Mouse (Mus musculus) forebrain, embryonic 16.5 days (tissue): ENCODE results near the gene Zcchc14. TPM values are rescaled to one million over a fixed set of nuclear protein-coding genes. Genes with fewer than 3 reads are reported as not detected.

ENCODE experiments used
- ATAC-seq: fragments of 200-750 bp; cut with Nextera tagmentation; 2 replicates; pipeline ENCODE4 v1.8.0; 2017; ENCODE audit warnings: mild to moderate bottlenecking, moderate library complexity
- H3K27ac ChIP-seq: fragments of 300-500 bp; sonication (generic); 2 replicates; pipeline ENCODE4 v1.5.1; 2014; ENCODE audit warnings: low read length, control low read depth
- H3K27me3 ChIP-seq: fragments of 300-500 bp; sonication (generic); replicated peaks from 2 replicates; pipeline ENCODE4 v1.6.1; 2014; ENCODE audit warnings: low read length; ENCODE audit not compliant: control insufficient read depth, insufficient read depth
- H3K36me3 ChIP-seq: fragments of 300-500 bp; sonication (generic); 2 replicates; pipeline ENCODE4 v1.6.1; 2014; ENCODE audit not compliant: control insufficient read depth, insufficient read depth
- H3K4me1 ChIP-seq: fragments of 300-500 bp; sonication (generic); replicated peaks from 2 replicates; pipeline ENCODE4 v1.6.1; 2014; ENCODE audit warnings: low read length; ENCODE audit not compliant: control insufficient read depth, insufficient read depth
- H3K4me2 ChIP-seq: fragments of 300-500 bp; sonication (generic); 2 replicates; pipeline ENCODE4 v1.6.1; 2014; ENCODE audit warnings: mild to moderate bottlenecking, low read length, control low read depth
- H3K4me3 ChIP-seq: fragments of 300-500 bp; sonication (generic); replicated peaks from 2 replicates; pipeline ENCODE4 v1.5.1; 2014; ENCODE audit warnings: mild to moderate bottlenecking, low read length, control low read depth
- H3K9ac ChIP-seq: fragments of 300-500 bp; sonication (generic); replicated peaks from 2 replicates; pipeline ENCODE4 v1.6.1; 2014; ENCODE audit warnings: low read depth, low read length, control low read depth
- H3K9me3 ChIP-seq: fragments of 300-500 bp; sonication (generic); 2 replicates; pipeline ENCODE4 v1.6.1; 2016; ENCODE audit warnings: low read length; ENCODE audit not compliant: control insufficient read depth
- WGBS: fragments of 180-500 bp; shearing (Covaris S2); extraction: QIAGEN DNeasy Blood & Tissue Kit; methylation state at CpG from one replicate; pipeline ENCODE4 v1.1.7; 2014; 5-methylcytosine and 5-hydroxymethylcytosine counted together
- polyA plus RNA-seq: library from polyadenylated mRNA; unstranded; fragments of >200 nt; fragmentation: Nextera tagmentation; extraction: Ambion mirVana; gene quantifications from 2 replicates; pipeline ENCODE4 v1.2.1, GENCODE M21; 2015

Zcchc14 gene
- polyA plus RNA-seq, 1 experiment from 2014 or later: 37.3 TPM

- Histone ChIP-seq H3K9me3 (no peaks in the 10 kb centered on the region), H3K27me3 (no peaks in the 10 kb centered on the region), H3K4me2 (no peak overlapping the region), H3K9ac (no peak overlapping the region), H3K36me3 (0 out of 2 replicates have a peak, but pooled peaks cover under 1% of the 10 kb centered on the region), H3K4me3 (no peak overlapping the region), H3K4me1 (peaks cover 43% of the 10 kb centered on the region), H3K27ac (no peak overlapping the region)
- no peak for ATAC-seq
- 48% methylated on average over 1 of the region's 1 CpGs for WGBS
Observed at GRCm38 (mm10) chr8:121621879-121622278, 30.8 kb downstream of the Zcchc14 start.

DNA sequence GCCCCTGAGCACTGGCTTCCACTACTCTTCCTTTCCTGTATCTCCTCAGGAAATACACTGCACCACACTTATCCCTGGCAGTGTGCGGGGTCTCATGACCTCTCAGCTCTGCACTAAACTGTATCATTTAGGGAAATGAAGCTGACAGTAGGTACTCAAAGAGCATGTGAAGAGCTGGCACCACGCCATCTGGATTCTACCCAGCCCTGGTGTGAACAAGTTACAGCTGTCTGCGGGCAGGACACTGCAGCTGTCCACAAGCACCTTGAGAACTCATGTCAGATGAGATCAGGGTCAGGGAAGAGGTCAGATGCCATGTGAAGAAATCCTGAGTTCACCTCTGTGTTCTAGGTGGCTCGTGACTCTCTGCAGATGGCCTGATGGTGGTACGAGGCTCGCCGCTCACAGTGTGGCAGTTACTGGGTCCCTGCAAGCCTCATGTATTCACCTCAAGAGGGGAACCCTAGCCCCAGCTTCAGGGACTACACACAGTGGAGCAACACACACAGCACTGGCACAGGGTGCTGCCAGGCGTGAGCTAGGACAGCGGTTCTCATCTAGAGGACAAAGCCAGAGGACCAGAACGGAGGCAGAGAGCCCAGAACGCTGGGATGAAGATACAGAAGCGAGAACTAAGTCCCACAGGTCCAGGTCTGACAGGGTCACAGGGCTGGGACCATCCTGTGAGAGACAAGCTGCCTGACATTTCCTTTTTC lies 31.7 kb downstream of the Zcchc14 start:
- Histone ChIP-seq H3K27ac (0 out of 2 replicates have a peak overlapping the region, but pooled peaks have one; percentile 34), H3K9me3 (no peaks in the 10 kb centered on the region), H3K27me3 (no peaks in the 10 kb centered on the region), H3K4me2 (no peak overlapping the region), H3K4me1 (peaks cover 41% of the 10 kb centered on the region), H3K9ac (no peak overlapping the region), H3K36me3 (no peaks in the 10 kb centered on the region), H3K4me3 (no peak overlapping the region)
- ATAC-seq: no peak
- 78% methylated on average over 12 of the region's 12 CpGs for WGBS

- no peak for ATAC-seq
- H3K4me3 ChIP-seq: no peak overlapping the region
- H3K9me3 ChIP-seq: no peaks in the 10 kb centered on the region
- H3K27me3 ChIP-seq: no peaks in the 10 kb centered on the region
- no peak overlapping the region for H3K9ac ChIP-seq
- H3K27ac ChIP-seq: no peak overlapping the region; the same call in 1 of the 2 replicates
- H3K4me1 ChIP-seq: peaks cover 33% of the 10 kb centered on the region
- H3K4me2 ChIP-seq: no peak overlapping the region
- peaks cover 2% of the 10 kb centered on the region; the same call in 1 of the 2 replicates for H3K36me3 ChIP-seq
- WGBS: 69% methylated on average over 7 of the region's 7 CpGs
Observed at GRCm38 (mm10) chr8:121619401-121619995, 33.2 kb downstream of the Zcchc14 start.

GRCm38 (mm10) chr8:121613419-121613818 lies 39.3 kb downstream of the Zcchc14 start:
- Histone ChIP-seq H3K9me3 (no peaks in the 10 kb centered on the region), H3K4me3 (no peak overlapping the region), H3K9ac (0 out of 2 replicates have a peak overlapping the region, but pooled peaks have one; percentile 5), H3K27ac (no peak overlapping the region), H3K4me2 (no peak overlapping the region), H3K4me1 (no peaks in the 10 kb centered on the region), H3K36me3 (peaks cover 11% of the 10 kb centered on the region), H3K27me3 (no peaks in the 10 kb centered on the region)
- ATAC-seq: no peak

- Histone ChIP-seq H3K36me3 (peaks cover 39% of the 10 kb centered on the region), H3K27me3 (no peaks in the 10 kb centered on the region), H3K4me1 (no peaks in the 10 kb centered on the region), H3K9me3 (no peaks in the 10 kb centered on the region), H3K9ac (no peak overlapping the region), H3K4me3 (no peak overlapping the region), H3K27ac (no peak overlapping the region), H3K4me2 (no peak overlapping the region)
- ATAC-seq: no peak
- WGBS: 92% methylated on average over 11 of the region's 11 CpGs
Observed at GRCm38 (mm10) chr8:121609916-121610315, 42.8 kb downstream of the Zcchc14 start.

- no peak for ATAC-seq
- no peak overlapping the region for H3K9ac ChIP-seq
- 91% methylated on average over 15 of the region's 15 CpGs for WGBS
- H3K27ac ChIP-seq: no peak overlapping the region
- no peak overlapping the region for H3K4me3 ChIP-seq
- H3K9me3 ChIP-seq: no peaks in the 10 kb centered on the region
- H3K4me1 ChIP-seq: no peaks in the 10 kb centered on the region
- H3K27me3 ChIP-seq: no peaks in the 10 kb centered on the region
- peaks cover 46% of the 10 kb centered on the region for H3K36me3 ChIP-seq
- no peak overlapping the region for H3K4me2 ChIP-seq
Observed at GRCm38 (mm10) chr8:121609251-121609650, 43.5 kb downstream of the Zcchc14 start.

DNA sequence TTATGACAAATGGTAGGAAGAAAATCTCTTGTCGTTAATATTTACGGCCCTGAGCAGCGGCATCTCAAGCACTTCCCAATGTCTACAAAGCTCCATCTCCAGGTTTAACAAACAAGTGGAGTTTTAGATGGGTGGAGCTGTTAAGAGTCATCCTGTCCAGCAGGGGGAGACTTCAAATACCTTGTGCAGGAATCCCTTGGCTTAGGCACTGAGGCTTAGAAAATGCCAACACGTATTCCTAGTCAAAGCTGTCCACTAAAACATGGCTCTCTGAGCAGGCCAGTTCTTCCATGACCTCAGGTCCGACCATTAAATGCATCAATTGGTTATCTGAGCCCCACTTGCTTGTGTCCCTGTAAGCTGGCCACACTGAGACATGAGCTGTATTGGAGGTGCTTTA lies 45.0 kb downstream of the Zcchc14 start:
- Histone ChIP-seq H3K9ac (no peak overlapping the region), H3K4me1 (no peaks in the 10 kb centered on the region), H3K9me3 (no peaks in the 10 kb centered on the region), H3K4me3 (no peak overlapping the region), H3K27me3 (no peaks in the 10 kb centered on the region), H3K27ac (no peak overlapping the region), H3K4me2 (no peak overlapping the region), H3K36me3 (peaks cover 53% of the 10 kb centered on the region)
- 88% methylated on average over 5 of the region's 5 CpGs for WGBS
- no peak for ATAC-seq

DNA sequence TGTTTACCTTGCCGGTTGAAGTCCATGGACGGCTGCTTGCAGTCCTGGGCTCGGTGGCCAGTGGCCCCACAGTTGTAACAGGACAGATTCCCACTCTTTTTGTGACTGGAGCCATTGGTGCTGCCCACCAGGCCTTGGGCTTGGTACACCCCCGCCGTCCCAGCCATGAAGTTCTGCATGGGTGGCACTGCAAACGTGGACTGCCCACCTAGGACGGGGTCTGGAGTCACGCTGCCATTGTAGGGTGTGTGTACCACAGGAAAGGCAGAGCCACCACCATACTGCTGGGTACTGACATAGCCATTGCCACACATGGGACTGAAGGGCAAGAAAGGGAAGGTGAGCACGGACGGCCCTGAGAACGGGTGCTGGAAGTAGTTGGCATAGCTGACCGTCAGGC lies 48.9 kb downstream of the Zcchc14 start:
- Histone ChIP-seq H3K36me3 (peaks cover 61% of the 10 kb centered on the region), H3K9me3 (no peaks in the 10 kb centered on the region), H3K27me3 (no peaks in the 10 kb centered on the region), H3K9ac (no peak overlapping the region), H3K27ac (no peak overlapping the region), H3K4me1 (no peaks in the 10 kb centered on the region), H3K4me3 (no peak overlapping the region), H3K4me2 (no peak overlapping the region)
- 97% methylated on average over 12 of the region's 12 CpGs for WGBS
- ATAC-seq: no peak

DNA sequence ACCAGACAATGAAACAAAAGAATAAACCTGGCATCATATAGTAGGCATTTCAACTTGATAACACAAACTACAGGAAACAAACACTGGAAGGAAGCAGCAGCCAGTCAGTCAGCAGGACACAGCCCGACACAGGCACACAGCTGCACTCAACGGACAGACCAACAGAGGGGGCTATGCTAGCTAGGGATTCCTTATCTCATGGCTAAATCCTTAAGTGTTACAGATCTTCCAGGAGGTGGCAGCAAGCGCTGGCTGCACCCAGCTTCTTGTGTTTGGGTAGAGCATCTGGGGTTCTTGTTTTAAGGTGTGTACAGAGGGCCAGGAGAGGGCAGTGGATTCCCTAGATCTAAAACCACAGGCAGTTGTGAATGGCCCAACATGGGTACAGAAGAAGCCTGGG lies 49.8 kb downstream of the Zcchc14 start:
- H3K4me3 ChIP-seq: no peak overlapping the region
- H3K4me2 ChIP-seq: no peak overlapping the region
- peaks cover 55% of the 10 kb centered on the region for H3K36me3 ChIP-seq
- peak; percentile 44 for ATAC-seq
- H3K9ac ChIP-seq: no peak overlapping the region
- H3K27ac ChIP-seq: no peak overlapping the region
- WGBS: 23% methylated on average over 3 of the region's 3 CpGs
- no peaks in the 10 kb centered on the region for H3K27me3 ChIP-seq
- no peaks in the 10 kb centered on the region for H3K4me1 ChIP-seq
- H3K9me3 ChIP-seq: no peaks in the 10 kb centered on the region
